Mouse (Mus musculus) cortical plate, adult 2 months (tissue): ENCODE measurements around the gene Atg10.

Experiments
- CTCF ChIP-seq: fragments of 200-500 bp; IDR thresholded peaks from 2 replicates; pipeline ENCODE4 v1.5.1; 2011; ENCODE audit warnings: mild to moderate bottlenecking, control low read depth, low read length; ENCODE audit not compliant: insufficient read depth; ENCODE audit errors: extremely low read depth
- POLR2A ChIP-seq: fragments of 200-500 bp; IDR thresholded peaks from 2 replicates; pipeline ENCODE4 v1.6.1; 2011; ENCODE audit warnings: mild to moderate bottlenecking, low read length, control low read depth; ENCODE audit not compliant: insufficient read depth; ENCODE audit errors: extremely low read depth

DNA sequence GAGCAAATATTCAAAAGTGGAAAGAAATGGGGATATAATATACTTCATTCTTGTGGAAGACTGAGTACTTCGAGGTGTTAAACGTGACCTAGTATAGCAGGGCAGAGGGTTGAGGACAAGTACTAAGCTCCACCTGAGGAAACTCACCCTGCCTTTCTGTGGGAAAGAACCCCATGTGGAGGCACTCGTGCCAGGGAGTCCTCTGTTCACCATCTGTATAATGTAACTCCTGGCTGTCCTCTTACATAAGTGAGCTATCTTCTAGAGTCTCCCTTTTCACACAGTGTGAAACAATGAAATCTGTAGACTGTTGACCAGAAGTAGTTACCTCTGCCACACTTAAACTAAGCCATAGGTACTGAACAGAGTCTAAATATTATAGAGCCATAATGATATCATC lies 63.2 kb downstream of the Atg10 start:
- no peak for TF ChIP-seq POLR2A
- no peak for TF ChIP-seq CTCF
